Mouse (Mus musculus) layer of hippocampus, adult 11-12 months (tissue): ENCODE data around the gene Tmod1.
A peak's percentile ranks its signal among the peaks of the same experiment; 100 is the strongest.

Experiments used
- DNase-seq: peaks from one replicate; pipeline ENCODE4 v3.0.0; 2022; ENCODE audit warnings: low spot score

Gene Tmod1

GRCm38 (mm10) chr4:46089524-46090125, 50.9 kb downstream of the Tmod1 start:
- no peak for DNase-seq

GRCm38 (mm10) chr4:46092429-46093076, 53.8 kb downstream of the Tmod1 start:
- DNase-seq: peak; percentile 78

- peak; percentile 71 for DNase-seq
These were observed 56.4 kb downstream of the Tmod1 start for GRCm38 (mm10) chr4:46094916-46095825.

GRCm38 (mm10) chr4:46095826-46096159, 57.1 kb downstream of the Tmod1 start:
- no peak for DNase-seq

GRCm38 (mm10) chr4:46096546-46096945, 57.8 kb downstream of the Tmod1 start:
- no peak for DNase-seq

GRCm38 (mm10) chr4:46097591-46097990, 58.9 kb downstream of the Tmod1 start:
- DNase-seq: no peak

GRCm38 (mm10) chr4:46099132-46099531, 60.4 kb downstream of the Tmod1 start:
- DNase-seq: no peak

- DNase-seq: no peak
These were observed 61.8 kb downstream of the Tmod1 start for GRCm38 (mm10) chr4:46100539-46100938.

- no peak for DNase-seq
These were observed 62.5 kb downstream of the Tmod1 start for GRCm38 (mm10) chr4:46101211-46101711.

GRCm38 (mm10) chr4:46102078-46102769, 63.5 kb downstream of the Tmod1 start:
- no peak for DNase-seq

GRCm38 (mm10) chr4:46110084-46110483, 71.3 kb downstream of the Tmod1 start:
- DNase-seq: no peak

GRCm38 (mm10) chr4:46111361-46111760, 72.6 kb downstream of the Tmod1 start:
- no peak for DNase-seq

GRCm38 (mm10) chr4:46115308-46115707, 76.6 kb downstream of the Tmod1 start:
- no peak for DNase-seq

- no peak for DNase-seq
These were observed 77.9 kb downstream of the Tmod1 start for GRCm38 (mm10) chr4:46116544-46117175.

GRCm38 (mm10) chr4:46117536-46117935, 78.8 kb downstream of the Tmod1 start:
- DNase-seq: no peak

GRCm38 (mm10) chr4:46119514-46120094, 80.9 kb downstream of the Tmod1 start:
- no peak for DNase-seq

GRCm38 (mm10) chr4:46120767-46121166, 82.0 kb downstream of the Tmod1 start:
- DNase-seq: no peak

GRCm38 (mm10) chr4:46123358-46123757, 84.6 kb downstream of the Tmod1 start:
- no peak for DNase-seq

GRCm38 (mm10) chr4:46126541-46126940, 87.8 kb downstream of the Tmod1 start:
- DNase-seq: peak; percentile 89

- DNase-seq: no peak
These were observed 90.7 kb downstream of the Tmod1 start for GRCm38 (mm10) chr4:46129311-46130004.

- peak; percentile 34 for DNase-seq
These were observed 91.5 kb downstream of the Tmod1 start for GRCm38 (mm10) chr4:46130221-46130620.
